Mouse (Mus musculus): ENCODE data around the gene Vmn2r90.

- TF ChIP-seq MXI1 (IDR thresholded peaks at IDR 0.05; ENCODE audit: low read depth, low read length) (no peak), POLR2A (IDR thresholded peaks at IDR 0.05; ENCODE audit: control insufficient read depth in 1 of 2, insufficient read depth in 1 of 2, low read depth in 1 of 2, low read length in 2 of 2, poor library complexity in 1 of 2) (no peak), CTCF (IDR thresholded peaks at IDR 0.05 in 2 of 3, conservative IDR thresholded peaks at IDR 0.05 in 1 of 3; ENCODE audit: control insufficient read depth in 1 of 3, insufficient read depth in 1 of 3, low read depth in 2 of 3, low read length in 3 of 3, poor library complexity in 1 of 3, severe bottlenecking in 1 of 3) (no peak), CHD2 (IDR thresholded peaks at IDR 0.05; ENCODE audit: low read length) (no peak), RCOR1 (IDR thresholded peaks at IDR 0.05; ENCODE audit: low read depth, low read length) (no peak), EP300 (IDR thresholded peaks at IDR 0.05; ENCODE audit: low read depth in 1 of 2, low read length in 2 of 2) (no peak), JUND (IDR thresholded peaks at IDR 0.05; ENCODE audit: low read depth, low read length) (no peak), UBTF (IDR thresholded peaks at IDR 0.05; ENCODE audit: borderline replicate concordance, insufficient read depth, low read depth, low read length) (no peak), ZMIZ1 (IDR thresholded peaks at IDR 0.05; ENCODE audit: low read depth, low read length) (no peak), ZKSCAN1 (IDR thresholded peaks at IDR 0.05; ENCODE audit: low read depth, low read length) (no peak), NELFE (IDR thresholded peaks at IDR 0.05; ENCODE audit: low read depth, low read length) (no peak), ELF1 (IDR thresholded peaks at IDR 0.05; ENCODE audit: low read depth, low read length) (no peak), E2F4 (IDR thresholded peaks at IDR 0.05; ENCODE audit: borderline replicate concordance, low read depth, low read length) (no peak), TAL1 (IDR thresholded peaks at IDR 0.05; ENCODE audit: low read length) (no peak)
Measured at GRCm38 (mm10) chr17:17655829-17656176, 47.7 kb upstream of the Vmn2r90 start.
